Mouse (Mus musculus): ENCODE measurements around the gene Sept5.

Gene Sept5

GRCm38 (mm10) chr16:18629390-18630231 lies at the start of gene Sept5:
TSS of gene Sept5 (minus strand) at chr16:18629954.
- DNase-seq (ENCODE audit: low spot score in 2 of 2): peak in 1 of 2 experiments; percentile 70

- DNase-seq (ENCODE audit: low spot score in 2 of 2): no peak
These were observed 49.4 kb upstream of the Sept5 start for GRCm38 (mm10) chr16:18679112-18679511.

- peak; percentile 43 to 75 for DNase-seq (ENCODE audit: low spot score in 2 of 2)
These were observed 48.3 kb upstream of the Sept5 start for GRCm38 (mm10) chr16:18677746-18678679.

GRCm38 (mm10) chr16:18673005-18673404 lies 43.3 kb upstream of the Sept5 start:
- DNase-seq (ENCODE audit: low spot score in 2 of 2): no peak

GRCm38 (mm10) chr16:18672027-18672426 lies 42.3 kb upstream of the Sept5 start:
- no peak for DNase-seq (ENCODE audit: low spot score in 2 of 2)

- DNase-seq (ENCODE audit: low spot score in 2 of 2): no peak
These were observed 40.2 kb upstream of the Sept5 start for GRCm38 (mm10) chr16:18669914-18670313.

- no peak for DNase-seq (ENCODE audit: low spot score in 2 of 2)
These were observed 28.8 kb upstream of the Sept5 start for GRCm38 (mm10) chr16:18658597-18658996.

GRCm38 (mm10) chr16:18655372-18656098 lies 25.8 kb upstream of the Sept5 start:
- no peak for DNase-seq (ENCODE audit: low spot score in 2 of 2)

- no peak for DNase-seq (ENCODE audit: low spot score in 2 of 2)
These were observed 23.8 kb upstream of the Sept5 start for GRCm38 (mm10) chr16:18653290-18654160.

GRCm38 (mm10) chr16:18649126-18649525 lies 19.4 kb upstream of the Sept5 start:
- no peak for DNase-seq (ENCODE audit: low spot score in 2 of 2)

- no peak for DNase-seq (ENCODE audit: low spot score in 2 of 2)
These were observed 15.6 kb upstream of the Sept5 start for GRCm38 (mm10) chr16:18645329-18645728.

- DNase-seq (ENCODE audit: low spot score in 2 of 2): no peak
These were observed 14.7 kb upstream of the Sept5 start for GRCm38 (mm10) chr16:18644485-18644884.

- DNase-seq (ENCODE audit: low spot score in 2 of 2): no peak
These were observed 13.7 kb upstream of the Sept5 start for GRCm38 (mm10) chr16:18643406-18643998.

- no peak for DNase-seq (ENCODE audit: low spot score in 2 of 2)
These were observed 13.1 kb upstream of the Sept5 start for GRCm38 (mm10) chr16:18642897-18643296.

- no peak for DNase-seq (ENCODE audit: low spot score in 2 of 2)
These were observed 12.5 kb upstream of the Sept5 start for GRCm38 (mm10) chr16:18642291-18642690.

GRCm38 (mm10) chr16:18639382-18639929 lies 9.7 kb upstream of the Sept5 start:
- no peak for DNase-seq (ENCODE audit: low spot score in 2 of 2)

- no peak for DNase-seq (ENCODE audit: low spot score in 2 of 2)
These were observed 8.6 kb upstream of the Sept5 start for GRCm38 (mm10) chr16:18638396-18638795.

GRCm38 (mm10) chr16:18636804-18637203 lies 7.0 kb upstream of the Sept5 start:
- DNase-seq (ENCODE audit: low spot score in 2 of 2): no peak

GRCm38 (mm10) chr16:18636401-18636800 lies 6.6 kb upstream of the Sept5 start:
- no peak for DNase-seq (ENCODE audit: low spot score in 2 of 2)

- no peak for DNase-seq (ENCODE audit: low spot score in 2 of 2)
These were observed 3.6 kb upstream of the Sept5 start for GRCm38 (mm10) chr16:18633333-18633732.
